Mouse (Mus musculus) adrenal gland, adult 2 months (tissue): ENCODE measurements around the gene Zfp952. TPM values are rescaled to one million over a fixed set of nuclear protein-coding genes. Genes with fewer than 3 reads are reported as not detected.

Experiments
- polyA plus RNA-seq: library from polyadenylated mRNA; depleted of rRNA; stranded (reverse); fragments of >200 nt; gene quantifications from 2 replicates; pipeline ENCODE4 v1.2.3, GENCODE M21; 2012; rRNA removed
- total RNA-seq, 2 experiments: library from RNA; stranded (reverse); gene quantifications; 2 replicates each; pipeline ENCODE4 v1.2.3; 2021

Zfp952 gene
- total and polyA plus RNA-seq, 3 experiments = 1.5 to 11.3 (median 8.8) TPM

Other genes starting within 250 kb of the Zfp952 start
- gene Zfp871, start 204.8 kb upstream of the Zfp952 start, total RNA-seq = 10 to 100 TPM; 41.3 to 45.9 TPM
- 3.8 and 4.8 TPM in 2 replicates for gene Zfp871, start 204.8 kb upstream of the Zfp952 start, polyA plus RNA-seq
- gene Zfp811, start 183.2 kb upstream of the Zfp952 start, total RNA-seq = under 1 TPM; 0.43 to 0.69 TPM
- 0.02 TPM in 1 of 2 replicates, not detected in the other for gene Zfp811, start 183.2 kb upstream of the Zfp952 start, polyA plus RNA-seq
- gene Zfp799, start 162.9 kb upstream of the Zfp952 start, total RNA-seq = 10 to 100 TPM in 1 of 2 experiments, 1 to 10 TPM in 1; 8.9 to 13.5 TPM
- gene Zfp799, start 162.9 kb upstream of the Zfp952 start, polyA plus RNA-seq = 1.6 and 3.9 TPM in 2 replicates
- gene Zfp870, start 101.5 kb upstream of the Zfp952 start, total RNA-seq = 1 to 10 TPM; 7.4 to 8.4 TPM
- gene Zfp870, start 101.5 kb upstream of the Zfp952 start, polyA plus RNA-seq = 0.33 and 0.43 TPM in 2 replicates
- gene Cyp4f14, start 75.8 kb upstream of the Zfp952 start, total RNA-seq = 10 to 100 TPM in 1 of 2 experiments, 1 to 10 TPM in 1; 6.6 to 14.1 TPM
- gene Cyp4f14, start 75.8 kb upstream of the Zfp952 start, polyA plus RNA-seq = 12.9 and 17.9 TPM in 2 replicates
- 10 to 100 TPM; 55.3 to 71.1 TPM for gene Cyp4f13, start 45.7 kb upstream of the Zfp952 start, total RNA-seq
- gene Cyp4f13, start 45.7 kb upstream of the Zfp952 start, polyA plus RNA-seq = 80.1 and 92.0 TPM in 2 replicates
- gene Zfp472, start 27.3 kb upstream of the Zfp952 start, total RNA-seq = 1 to 10 TPM; 3.8 to 4.4 TPM
- 0.18 and 0.21 TPM in 2 replicates for gene Zfp472, start 27.3 kb upstream of the Zfp952 start, polyA plus RNA-seq
- gene Zfp763, start 40.3 kb downstream of the Zfp952 start, total RNA-seq = 1 to 10 TPM; 3.9 to 8.7 TPM
- 0.08 and 0.10 TPM in 2 replicates for gene Zfp763, start 40.3 kb downstream of the Zfp952 start, polyA plus RNA-seq
- gene 4921501E09Rik, start 74.9 kb downstream of the Zfp952 start, total RNA-seq = not detected
- gene 4921501E09Rik, start 74.9 kb downstream of the Zfp952 start, polyA plus RNA-seq = not detected in 2 replicates
- gene Zfp563, start 96.2 kb downstream of the Zfp952 start, total RNA-seq = 10 to 100 TPM in 1 of 2 experiments, 1 to 10 TPM in 1; 7.9 to 13.2 TPM
- gene Zfp563, start 96.2 kb downstream of the Zfp952 start, polyA plus RNA-seq = 0.37 and 0.58 TPM in 2 replicates
- gene Morc2b, start 146.6 kb downstream of the Zfp952 start, total RNA-seq = not detected
- gene Morc2b, start 146.6 kb downstream of the Zfp952 start, polyA plus RNA-seq = not detected in 2 replicates
- gene Olfr55, start 175.3 kb downstream of the Zfp952 start, total RNA-seq = not detected
- not detected in 2 replicates for gene Olfr55, start 175.3 kb downstream of the Zfp952 start, polyA plus RNA-seq
- not detected for gene Olfr239, start 198.2 kb downstream of the Zfp952 start, total RNA-seq
- not detected in 2 replicates for gene Olfr239, start 198.2 kb downstream of the Zfp952 start, polyA plus RNA-seq
- not detected for gene Olfr1564, start 228.6 kb downstream of the Zfp952 start, total RNA-seq
- 0.06 TPM in 1 of 2 replicates, not detected in the other for gene Olfr1564, start 228.6 kb downstream of the Zfp952 start, polyA plus RNA-seq